In the genomic region with DNA sequence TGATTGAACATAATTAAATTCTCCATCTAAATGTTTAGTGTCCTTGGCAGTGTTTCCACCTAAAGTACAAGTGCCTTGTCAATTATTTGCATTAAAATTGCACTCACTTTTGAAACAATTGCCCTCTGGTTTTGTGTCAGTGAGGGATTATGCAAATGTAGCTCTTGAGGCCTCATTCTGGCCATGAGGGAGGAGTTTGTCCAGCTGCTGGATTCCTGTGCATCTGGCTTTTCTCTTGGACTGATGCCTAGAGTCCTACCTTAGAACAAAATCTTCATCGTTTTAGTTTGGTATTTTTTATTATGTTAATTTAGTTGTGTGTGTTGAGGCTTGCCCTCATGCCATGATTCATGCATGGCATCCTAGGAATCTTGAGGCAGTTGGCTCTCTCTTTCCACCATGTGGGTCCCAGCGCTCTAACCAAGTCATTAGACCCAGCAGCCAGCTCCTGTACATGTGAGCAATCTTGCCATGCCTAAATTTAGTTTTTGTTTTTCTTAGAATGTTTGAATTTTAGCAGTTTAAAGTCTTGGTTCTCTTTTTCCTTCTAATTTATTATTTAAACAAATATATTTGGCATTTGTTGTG, we compare ENCODE assay signal across 12 mouse cellular contexts.
"Had no signal": no experiment of that assay in that cellular context is flagged by ENCODE, and none has a peak within 500 bp of the region (broad histone marks: within the 10 kb centered on the region; RNA-seq: fewer than 3 reads in every experiment).

No protein-coding gene starts in this region.

- DNase-seq: kidney, postnatal 10 days; kidney, postnatal 4 days; liver; lung, adult 18-20 months; right cerebral cortex, adult 18-20 months; right cerebral cortex, postnatal 25 days; thymus, postnatal 4 days had no signal

- H3K4me2 ChIP-seq: limb, embryonic 12.5 days; neural tube, embryonic 13.5 days had no signal

- H3K9me3 ChIP-seq: limb, embryonic 12.5 days; neural tube, embryonic 13.5 days had no signal

- H3K27ac ChIP-seq: layer of hippocampus, adult 2 months; limb, embryonic 12.5 days; liver, embryonic 14.5 days; neural tube, embryonic 13.5 days; stomach, postnatal 0 days had no signal

- H3K9ac ChIP-seq: limb, embryonic 12.5 days; liver, embryonic 14.5 days; neural tube, embryonic 13.5 days had no signal

- H3K27me3 ChIP-seq: limb, embryonic 12.5 days; neural tube, embryonic 13.5 days had no signal

- H3K36me3 ChIP-seq: limb, embryonic 12.5 days; neural tube, embryonic 13.5 days had no signal

- H3K4me3 ChIP-seq: layer of hippocampus, adult 2 months; limb, embryonic 12.5 days; neural tube, embryonic 13.5 days had no signal

- H3K4me1 ChIP-seq: limb, embryonic 12.5 days; neural tube, embryonic 13.5 days had no signal
